Mouse (Mus musculus) embryonic fibroblast, embryonic 13.5 days (primary cell): ENCODE results near the gene Ngly1.

Experiments
- CTCF ChIP-seq: IDR thresholded peaks from 2 replicates; pipeline ENCODE4 v1.5.1; 2011; ENCODE audit warnings: mild to moderate bottlenecking, control low read depth, low read length, moderate library complexity, borderline replicate concordance; ENCODE audit not compliant: insufficient read depth
- POLR2A ChIP-seq: IDR thresholded peaks from 2 replicates; pipeline ENCODE4 v1.6.1; 2011; ENCODE audit warnings: low read depth, mild to moderate bottlenecking, control low read depth, low read length, moderate library complexity

DNA sequence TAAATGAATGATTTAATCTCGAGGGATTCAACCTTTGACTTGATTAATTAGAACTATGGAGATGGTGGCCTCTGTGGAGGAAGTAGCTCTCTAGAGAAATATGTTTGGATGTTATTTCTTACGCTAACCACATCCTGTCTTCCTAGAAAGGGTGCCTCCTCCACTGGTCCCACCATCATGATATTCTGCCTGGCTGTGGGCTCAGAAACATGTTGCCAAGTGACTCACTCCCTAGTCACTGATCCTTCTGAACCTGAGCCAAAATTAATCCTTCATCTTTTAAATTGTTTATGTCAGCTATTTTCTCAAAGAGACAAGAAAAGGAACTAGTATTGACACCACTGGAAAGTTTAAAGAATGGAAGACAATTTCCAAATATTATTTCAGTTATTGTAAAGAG lies 7.1 kb downstream of the Ngly1 start:
- TF ChIP-seq CTCF (no peak), POLR2A (no peak)
